Mouse (Mus musculus) small intestine, adult 2 months (tissue): ENCODE measurements around the gene Rasa4.

Experiments used
- CTCF ChIP-seq: fragments of 200-500 bp; IDR thresholded peaks from 2 replicates; pipeline ENCODE4 v1.5.1; 2012; ENCODE audit warnings: low read depth, mild to moderate bottlenecking, control low read depth, inconsistent platforms, low read length, moderate library complexity, mixed read lengths; ENCODE audit not compliant: insufficient replicate concordance, insufficient read length; ENCODE audit errors: extremely low read depth
- POLR2A ChIP-seq: fragments of 200-500 bp; IDR thresholded peaks from 2 replicates; pipeline ENCODE4 v1.6.1; 2012; ENCODE audit warnings: low read depth, mild to moderate bottlenecking, control low read depth, inconsistent platforms, low read length, moderate library complexity

DNA sequence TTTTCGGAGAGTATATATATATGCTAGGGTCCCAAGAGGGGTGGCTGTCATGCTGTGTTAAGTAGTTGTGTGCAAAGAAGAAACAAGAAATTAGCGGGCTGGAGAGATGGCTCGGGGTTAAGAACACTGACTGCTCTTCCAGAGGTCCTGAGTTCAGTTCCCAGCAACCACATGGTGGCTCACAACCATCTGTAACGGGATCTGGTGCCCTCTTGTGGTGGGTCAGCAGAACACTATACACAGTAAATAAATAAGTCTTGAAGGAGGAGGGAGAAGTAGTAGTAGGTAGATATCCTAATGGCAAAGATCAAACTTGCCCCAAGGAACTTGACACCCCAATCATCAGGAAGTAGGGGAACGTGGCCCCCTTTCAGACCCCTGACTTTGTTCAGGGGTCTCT is 59.0 kb downstream of the Rasa4 start:
- TF ChIP-seq CTCF (no peak), POLR2A (no peak)
